Mouse (Mus musculus) midbrain, embryonic 12.5 days (tissue): ENCODE data around the gene Ezh1. TPM values are rescaled to one million over a fixed set of nuclear protein-coding genes. Genes with fewer than 3 reads are reported as not detected.
A peak's percentile ranks its signal among the peaks of the same experiment; 100 is the strongest.

Source experiments
- ATAC-seq: fragments of 200-750 bp; cut with Nextera tagmentation; 2 replicates; pipeline ENCODE4 v1.8.0; 2017; ENCODE audit warnings: low read depth, moderate TSS enrichment, moderate library complexity; ENCODE audit not compliant: low FRiP score
- H3K27ac ChIP-seq: fragments of 300-500 bp; sonication (generic); replicated peaks from 2 replicates; pipeline ENCODE4 v1.5.1; 2016; ENCODE audit warnings: mild to moderate bottlenecking
- H3K27me3 ChIP-seq: fragments of 300-500 bp; sonication (generic); 2 replicates; pipeline ENCODE4 v1.6.1; 2016; ENCODE audit warnings: mild to moderate bottlenecking
- H3K36me3 ChIP-seq: fragments of 300-500 bp; sonication (generic); 2 replicates; pipeline ENCODE4 v1.6.1; 2016
- H3K4me1 ChIP-seq: fragments of 300-500 bp; sonication (generic); 2 replicates; pipeline ENCODE4 v1.6.1; 2016
- H3K4me2 ChIP-seq: fragments of 300-500 bp; sonication (generic); replicated peaks from 2 replicates; pipeline ENCODE4 v1.6.1; 2016; ENCODE audit warnings: mild to moderate bottlenecking, moderate library complexity
- H3K4me3 ChIP-seq: fragments of 300-500 bp; sonication (generic); 2 replicates; pipeline ENCODE4 v1.5.1; 2016; ENCODE audit warnings: mild to moderate bottlenecking
- H3K9ac ChIP-seq: fragments of 300-500 bp; sonication (generic); replicated peaks from 2 replicates; pipeline ENCODE4 v1.6.1; 2016; ENCODE audit warnings: mild to moderate bottlenecking, moderate library complexity
- H3K9me3 ChIP-seq: fragments of 300-500 bp; sonication (generic); 2 replicates; pipeline ENCODE4 v1.6.1; 2016; ENCODE audit warnings: mild to moderate bottlenecking
- WGBS: fragments of 180-500 bp; shearing (Covaris S2); methylation state at CpG from one replicate; pipeline ENCODE4 v1.1.7; 2016; 5-methylcytosine and 5-hydroxymethylcytosine counted together
- polyA plus RNA-seq: library from polyadenylated mRNA; unstranded; fragments of >200 nt; fragmentation: Nextera tagmentation; extraction: Ambion mirVana; gene quantifications from 2 replicates; pipeline ENCODE4 v1.2.1, GENCODE M21; 2016

Gene Ezh1
- polyA plus RNA-seq, 1 experiment from 2014 or later, result 12.6 TPM

DNA sequence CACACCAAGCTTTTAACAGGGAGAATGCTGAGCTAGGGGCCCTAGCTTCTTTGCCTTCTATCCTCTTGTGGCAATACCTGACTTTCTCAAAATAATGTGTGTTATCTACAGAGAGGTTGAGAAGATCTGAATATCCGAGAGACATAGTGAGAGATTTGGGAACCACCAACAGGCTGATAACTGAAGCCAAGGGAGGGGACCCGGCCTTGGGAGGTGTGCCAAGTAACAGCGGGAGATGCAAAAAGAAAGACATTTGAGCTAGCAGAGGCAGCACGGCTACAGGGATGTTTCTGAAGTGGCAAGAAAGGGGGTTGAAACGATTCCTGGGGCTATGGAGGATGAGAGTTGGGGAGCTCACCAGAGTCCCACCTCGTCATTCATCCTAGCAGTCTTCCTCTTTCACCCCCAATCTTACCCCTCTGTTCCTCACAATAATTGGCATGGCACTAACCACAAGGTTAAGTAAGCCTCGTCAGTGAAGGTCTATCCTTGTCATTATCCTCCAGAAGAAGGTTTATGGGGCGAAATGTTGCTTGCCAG lies 3.2 kb upstream of the Ezh1 start:
- Histone ChIP-seq H3K36me3 (no peaks in the 10 kb centered on the region), H3K9ac (no peak overlapping the region), H3K4me2 (no peak overlapping the region), H3K4me3 (no peak overlapping the region), H3K27ac (no peak overlapping the region), H3K9me3 (no peaks in the 10 kb centered on the region), H3K4me1 (peaks cover 22% of the 10 kb centered on the region), H3K27me3 (peaks cover 23% of the 10 kb centered on the region)
- no peak for ATAC-seq
- 23% methylated on average over 8 of the region's 8 CpGs for WGBS

GRCm38 (mm10) chr11:101225331-101226064 lies 765 bp downstream of the Ezh1 start:
- 18% methylated on average over 25 of the region's 25 CpGs for WGBS
- peaks cover 13% of the 10 kb centered on the region for H3K4me1 ChIP-seq
- no peaks in the 10 kb centered on the region for H3K36me3 ChIP-seq
- no peaks in the 10 kb centered on the region for H3K9me3 ChIP-seq
- peak overlapping the region; percentile 84 for H3K4me3 ChIP-seq
- peaks cover 10% of the 10 kb centered on the region; the same call in 1 of the 2 replicates for H3K27me3 ChIP-seq
- peak overlapping the region; percentile 84 for H3K9ac ChIP-seq
- peak overlapping the region; percentile 98 for H3K4me2 ChIP-seq
- 0 out of 2 replicates have a peak overlapping the region, but pooled peaks have one; percentile 39 for H3K27ac ChIP-seq
- ATAC-seq, result no peak

GRCm38 (mm10) chr11:101224337-101224736 lies 1.9 kb downstream of the Ezh1 start:
- Histone ChIP-seq H3K4me3 (no peak overlapping the region), H3K4me2 (no peak overlapping the region), H3K4me1 (peaks cover 10% of the 10 kb centered on the region), H3K9me3 (no peaks in the 10 kb centered on the region), H3K27me3 (peaks cover 10% of the 10 kb centered on the region; the same call in 1 of the 2 replicates), H3K9ac (no peak overlapping the region), H3K36me3 (no peaks in the 10 kb centered on the region), H3K27ac (no peak overlapping the region)
- 89% methylated on average over 3 of the region's 3 CpGs for WGBS
- no peak for ATAC-seq

- Histone ChIP-seq H3K9ac (no peak overlapping the region), H3K4me1 (peaks cover 10% of the 10 kb centered on the region), H3K27ac (no peak overlapping the region), H3K4me3 (no peak overlapping the region), H3K9me3 (no peaks in the 10 kb centered on the region), H3K4me2 (no peak overlapping the region), H3K27me3 (peaks cover 5% of the 10 kb centered on the region; the same call in 1 of the 2 replicates), H3K36me3 (no peaks in the 10 kb centered on the region)
- WGBS, result 91% methylated on average over 8 of the region's 8 CpGs
- ATAC-seq, result no peak
Measured at GRCm38 (mm10) chr11:101221306-101221986, 4.8 kb downstream of the Ezh1 start.

DNA sequence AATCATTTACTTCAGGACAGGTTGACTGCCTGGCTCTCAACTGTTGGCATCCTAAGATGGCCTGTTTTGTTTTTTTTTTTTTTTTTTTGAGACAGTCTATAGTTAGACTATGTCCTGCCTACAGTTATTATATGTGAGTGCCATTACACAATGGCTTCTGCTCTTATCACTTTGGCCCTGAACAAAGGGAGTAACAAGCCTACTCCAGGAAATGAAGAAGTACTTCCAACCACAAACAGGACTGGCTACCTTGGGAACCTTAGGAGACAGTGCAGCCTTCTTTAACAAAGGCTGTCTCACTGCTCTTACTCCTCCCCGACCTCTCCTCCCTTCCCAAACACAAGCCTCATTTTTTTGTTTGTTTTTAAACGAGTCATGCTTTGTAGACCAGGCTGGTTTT lies 5.4 kb downstream of the Ezh1 start:
- ATAC-seq, result no peak
- H3K9me3 ChIP-seq, result no peaks in the 10 kb centered on the region
- H3K4me1 ChIP-seq, result peaks cover 7% of the 10 kb centered on the region; the same call in 1 of the 2 replicates
- no peaks in the 10 kb centered on the region for H3K36me3 ChIP-seq
- WGBS, result 72% methylated on average over 2 of the region's 2 CpGs
- peaks cover 5% of the 10 kb centered on the region; the same call in 1 of the 2 replicates for H3K27me3 ChIP-seq
- no peak overlapping the region for H3K4me3 ChIP-seq
- no peak overlapping the region for H3K9ac ChIP-seq
- H3K27ac ChIP-seq, result no peak overlapping the region
- no peak overlapping the region for H3K4me2 ChIP-seq

DNA sequence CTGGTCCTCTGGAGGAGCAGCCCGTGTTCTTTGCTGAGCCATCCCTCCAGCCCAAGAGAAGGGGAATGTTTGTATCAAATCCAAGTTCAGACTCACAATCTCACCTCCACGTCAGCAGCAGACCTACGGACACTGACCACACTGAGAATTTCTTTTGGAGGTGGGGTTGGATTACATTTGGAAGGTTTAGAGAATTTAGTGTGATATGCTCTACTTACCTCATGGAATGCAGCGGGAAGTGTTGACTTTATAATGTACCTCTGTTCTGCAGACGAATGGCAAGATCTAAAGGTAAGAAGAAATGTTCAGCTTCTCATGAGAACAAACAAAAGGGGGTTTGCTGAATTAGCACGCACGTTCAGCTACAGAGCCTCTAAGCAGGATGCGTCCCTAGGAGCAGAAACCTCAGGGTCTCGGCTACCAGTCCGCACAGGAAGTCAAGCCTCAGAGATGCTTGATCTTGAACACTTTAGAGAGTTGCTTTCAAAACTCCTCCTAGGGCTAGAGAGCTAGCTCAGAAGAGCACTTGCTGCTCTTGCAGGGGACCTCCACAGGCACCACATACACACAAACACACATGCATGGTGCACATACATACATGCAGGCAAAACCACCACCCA lies 7.7 kb downstream of the Ezh1 start:
- no peaks in the 10 kb centered on the region for H3K4me1 ChIP-seq
- no peak overlapping the region for H3K4me2 ChIP-seq
- H3K27me3 ChIP-seq, result no peaks in the 10 kb centered on the region
- no peaks in the 10 kb centered on the region for H3K9me3 ChIP-seq
- WGBS, result 89% methylated on average over 10 of the region's 10 CpGs
- H3K4me3 ChIP-seq, result no peak overlapping the region
- H3K36me3 ChIP-seq, result peaks cover 7% of the 10 kb centered on the region
- no peak for ATAC-seq
- no peak overlapping the region for H3K27ac ChIP-seq
- no peak overlapping the region for H3K9ac ChIP-seq

- H3K36me3 ChIP-seq, result peaks cover 17% of the 10 kb centered on the region
- no peaks in the 10 kb centered on the region for H3K4me1 ChIP-seq
- no peaks in the 10 kb centered on the region for H3K27me3 ChIP-seq
- no peak overlapping the region for H3K4me3 ChIP-seq
- H3K27ac ChIP-seq, result no peak overlapping the region
- H3K9ac ChIP-seq, result no peak overlapping the region
- no peak overlapping the region for H3K4me2 ChIP-seq
- no peaks in the 10 kb centered on the region for H3K9me3 ChIP-seq
- ATAC-seq, result no peak
- WGBS, result 93% methylated on average over 5 of the region's 5 CpGs
Measured at GRCm38 (mm10) chr11:101216936-101217335, 9.3 kb downstream of the Ezh1 start.

GRCm38 (mm10) chr11:101211970-101212369 lies 14.3 kb downstream of the Ezh1 start:
- Histone ChIP-seq H3K4me3 (no peak overlapping the region), H3K9ac (no peak overlapping the region), H3K27me3 (no peaks in the 10 kb centered on the region), H3K27ac (no peak overlapping the region), H3K4me1 (no peaks in the 10 kb centered on the region), H3K36me3 (peaks cover 35% of the 10 kb centered on the region), H3K4me2 (no peak overlapping the region), H3K9me3 (no peaks in the 10 kb centered on the region)
- ATAC-seq, result no peak
- WGBS, result 46% methylated on average over 3 of the region's 3 CpGs

DNA sequence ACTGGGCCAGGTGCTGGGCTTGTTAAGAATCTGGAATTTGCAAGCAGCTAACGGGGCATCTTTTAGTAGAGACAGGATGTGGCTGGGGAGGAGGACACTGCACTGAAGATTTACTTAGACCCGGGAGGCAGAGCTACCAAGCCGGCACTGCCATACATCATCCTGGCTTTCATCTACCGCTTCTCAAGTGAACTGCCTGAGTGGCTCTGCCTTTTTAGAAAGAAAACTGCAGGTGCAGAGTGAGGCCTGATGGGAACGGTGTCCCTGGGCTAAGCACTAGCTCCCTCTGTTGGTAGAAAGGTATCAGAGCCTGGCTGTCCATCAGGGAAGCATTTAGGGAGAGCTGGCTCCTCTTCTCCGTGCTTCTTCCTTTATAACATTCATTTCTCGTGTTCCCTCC lies 25.3 kb downstream of the Ezh1 start:
- H3K36me3 ChIP-seq, result peaks cover 27% of the 10 kb centered on the region
- no peak overlapping the region for H3K9ac ChIP-seq
- H3K27me3 ChIP-seq, result no peaks in the 10 kb centered on the region
- no peaks in the 10 kb centered on the region for H3K9me3 ChIP-seq
- no peak overlapping the region for H3K4me2 ChIP-seq
- ATAC-seq, result no peak
- H3K4me1 ChIP-seq, result peaks cover 3% of the 10 kb centered on the region; the same call in 1 of the 2 replicates
- 25% methylated on average over 7 of the region's 7 CpGs for WGBS
- no peak overlapping the region for H3K27ac ChIP-seq
- H3K4me3 ChIP-seq, result no peak overlapping the region

GRCm38 (mm10) chr11:101199555-101199954 lies 26.7 kb downstream of the Ezh1 start:
- 93% methylated on average over 3 of the region's 3 CpGs for WGBS
- ATAC-seq, result no peak

GRCm38 (mm10) chr11:101196175-101196574 lies 30.1 kb downstream of the Ezh1 start:
- 91% methylated on average over 8 of the region's 8 CpGs for WGBS
- Histone ChIP-seq H3K36me3 (peaks cover 23% of the 10 kb centered on the region), H3K9me3 (no peaks in the 10 kb centered on the region)

More at GRCm38 (mm10) chr11:101199555-101199954, 26.7 kb downstream of the Ezh1 start:
- Histone ChIP-seq H3K4me3 (no peak overlapping the region), H3K36me3 (peaks cover 27% of the 10 kb centered on the region), H3K4me2 (no peak overlapping the region), H3K9me3 (no peaks in the 10 kb centered on the region), H3K4me1 (peaks cover 3% of the 10 kb centered on the region; the same call in 1 of the 2 replicates), H3K9ac (no peak overlapping the region), H3K27me3 (no peaks in the 10 kb centered on the region), H3K27ac (no peak overlapping the region)

GRCm38 (mm10) chr11:101195571-101195970 lies 30.7 kb downstream of the Ezh1 start:
- Histone ChIP-seq H3K36me3 (peaks cover 23% of the 10 kb centered on the region), H3K4me1 (0 out of 2 replicates have a peak, but pooled peaks cover 5% of the 10 kb centered on the region), H3K27ac (no peak overlapping the region), H3K4me3 (no peak overlapping the region), H3K27me3 (no peaks in the 10 kb centered on the region), H3K9ac (no peak overlapping the region), H3K4me2 (no peak overlapping the region), H3K9me3 (no peaks in the 10 kb centered on the region)
- no peak for ATAC-seq
- 90% methylated on average over 8 of the region's 8 CpGs for WGBS

More at GRCm38 (mm10) chr11:101196175-101196574, 30.1 kb downstream of the Ezh1 start:
- no peak for ATAC-seq
- Histone ChIP-seq H3K4me3 (no peak overlapping the region), H3K27me3 (no peaks in the 10 kb centered on the region), H3K9ac (no peak overlapping the region), H3K27ac (no peak overlapping the region), H3K4me1 (peaks cover 3% of the 10 kb centered on the region; the same call in 1 of the 2 replicates), H3K4me2 (no peak overlapping the region)
